Mouse (Mus musculus): ENCODE measurements around the gene Ltbp4.

Gene Ltbp4

DNA sequence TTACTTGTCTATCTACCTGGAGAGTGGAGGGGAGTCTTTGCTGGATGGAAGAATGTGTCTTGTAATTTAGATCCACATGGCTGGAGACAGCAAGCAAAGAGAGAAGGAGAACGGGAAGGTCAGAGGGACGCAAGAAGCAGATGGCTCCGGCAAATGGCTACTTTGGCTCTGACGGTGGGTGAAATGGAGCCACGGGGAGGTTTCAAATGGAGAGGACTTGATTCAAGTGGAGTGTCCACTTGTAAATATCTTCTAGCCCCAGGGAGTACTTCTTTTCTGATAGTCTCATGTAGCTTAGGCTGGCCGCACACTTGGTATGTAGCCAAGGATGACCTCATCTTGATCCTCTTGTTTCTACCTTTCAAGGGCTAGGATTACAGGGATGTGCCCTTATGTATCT, 38.7 kb downstream of the Ltbp4 start:
- no peak for DNase-seq (ENCODE audit: low spot score in 2 of 2)

DNA sequence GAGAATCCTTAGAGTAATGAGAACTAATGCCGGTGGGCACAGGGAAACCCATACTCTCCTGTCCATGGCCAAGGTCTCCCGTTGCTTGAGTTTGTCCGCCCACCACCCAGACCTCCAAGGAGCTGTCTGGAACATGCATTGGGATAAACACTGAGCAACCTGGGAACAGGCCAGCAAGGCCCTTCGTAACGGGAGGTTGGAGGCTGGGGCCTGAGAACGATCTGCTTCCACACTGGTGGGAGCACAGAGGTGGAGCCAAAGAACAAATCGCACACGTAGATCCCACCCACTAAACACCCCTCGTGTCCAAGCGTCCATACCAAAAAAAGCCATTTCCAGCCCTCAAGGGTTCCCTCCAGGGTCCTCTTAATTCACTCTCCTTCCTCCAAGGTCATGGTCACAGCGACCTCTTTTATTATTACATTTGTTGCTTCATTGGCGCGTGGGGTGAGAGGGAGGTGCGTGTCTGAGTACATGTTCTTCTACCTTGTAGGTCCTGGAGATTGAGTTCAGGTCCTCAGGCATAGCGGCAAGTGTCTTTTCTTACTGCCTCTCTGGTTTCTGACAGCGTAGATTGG, 39.4 kb downstream of the Ltbp4 start:
- DNase-seq (ENCODE audit: low spot score in 2 of 2) = no peak

- no peak for DNase-seq (ENCODE audit: low spot score in 2 of 2)
Observed at GRCm38 (mm10) chr7:27296518-27296917, 41.0 kb downstream of the Ltbp4 start.

DNA sequence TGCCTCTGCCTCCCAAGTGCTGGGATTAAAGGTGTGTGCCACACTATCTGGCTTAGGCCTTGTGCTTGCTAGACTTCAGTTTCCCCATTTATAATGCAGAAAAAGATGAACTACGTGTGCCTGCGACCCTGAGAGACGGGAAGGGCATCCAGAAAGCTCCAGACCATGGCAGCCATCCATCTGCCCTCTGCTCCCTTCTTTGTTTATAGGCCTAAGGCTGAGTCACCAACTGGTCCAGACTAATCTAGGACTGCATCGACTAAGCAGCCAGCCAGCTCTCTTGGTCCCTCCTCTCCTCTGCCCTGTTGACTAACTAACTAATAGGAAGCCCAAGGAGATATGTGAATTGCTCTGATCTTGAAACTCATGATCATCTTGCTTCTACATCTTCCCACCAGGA, 41.5 kb downstream of the Ltbp4 start:
- DNase-seq (ENCODE audit: low spot score in 2 of 2) = no peak

GRCm38 (mm10) chr7:27291795-27292466, 45.6 kb downstream of the Ltbp4 start:
- DNase-seq (ENCODE audit: low spot score in 2 of 2) = peak; percentile 43 to 52

DNA sequence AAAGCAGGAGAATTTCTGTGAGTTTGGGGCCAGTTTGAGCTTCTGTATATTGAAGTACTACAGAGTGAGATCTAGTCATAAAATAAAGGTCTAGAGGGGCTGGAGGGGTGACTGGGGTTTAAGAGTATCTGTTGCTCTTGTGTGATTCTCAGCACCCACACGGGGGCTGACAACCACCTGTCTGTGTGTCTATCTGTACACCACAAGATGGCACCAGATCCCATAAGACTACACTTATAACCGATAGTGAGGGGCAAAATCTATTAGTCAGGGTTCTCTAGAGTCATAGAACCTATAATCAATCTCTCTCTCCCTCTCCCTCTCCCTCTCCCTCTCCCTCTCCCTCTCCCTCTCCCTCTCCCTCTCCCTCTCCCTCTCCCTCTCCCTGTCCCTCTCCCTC, 46.9 kb downstream of the Ltbp4 start:
- DNase-seq (ENCODE audit: low spot score in 2 of 2) = no peak

GRCm38 (mm10) chr7:27288732-27289131, 48.8 kb downstream of the Ltbp4 start:
- DNase-seq (ENCODE audit: low spot score in 2 of 2) = no peak

DNA sequence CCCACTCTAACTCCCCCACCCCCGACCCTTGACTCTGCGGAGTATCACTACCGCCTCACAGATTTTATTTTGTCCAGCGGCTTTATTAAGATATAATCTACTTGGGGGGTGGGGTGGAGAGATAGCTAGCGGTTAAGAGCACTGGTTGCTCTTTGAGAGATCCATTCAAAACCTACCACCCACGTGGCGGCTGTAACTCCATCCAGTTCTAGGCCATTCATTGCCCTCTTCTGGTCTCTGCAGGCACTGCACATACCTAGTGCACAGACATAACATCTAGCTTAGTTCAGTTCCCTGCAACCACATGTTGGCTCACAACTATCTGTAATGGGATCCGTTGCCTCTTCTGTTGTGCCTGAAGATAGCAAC, 51.8 kb downstream of the Ltbp4 start:
- peak in 1 of 2 experiments; percentile 69 for DNase-seq (ENCODE audit: low spot score in 2 of 2)

DNA sequence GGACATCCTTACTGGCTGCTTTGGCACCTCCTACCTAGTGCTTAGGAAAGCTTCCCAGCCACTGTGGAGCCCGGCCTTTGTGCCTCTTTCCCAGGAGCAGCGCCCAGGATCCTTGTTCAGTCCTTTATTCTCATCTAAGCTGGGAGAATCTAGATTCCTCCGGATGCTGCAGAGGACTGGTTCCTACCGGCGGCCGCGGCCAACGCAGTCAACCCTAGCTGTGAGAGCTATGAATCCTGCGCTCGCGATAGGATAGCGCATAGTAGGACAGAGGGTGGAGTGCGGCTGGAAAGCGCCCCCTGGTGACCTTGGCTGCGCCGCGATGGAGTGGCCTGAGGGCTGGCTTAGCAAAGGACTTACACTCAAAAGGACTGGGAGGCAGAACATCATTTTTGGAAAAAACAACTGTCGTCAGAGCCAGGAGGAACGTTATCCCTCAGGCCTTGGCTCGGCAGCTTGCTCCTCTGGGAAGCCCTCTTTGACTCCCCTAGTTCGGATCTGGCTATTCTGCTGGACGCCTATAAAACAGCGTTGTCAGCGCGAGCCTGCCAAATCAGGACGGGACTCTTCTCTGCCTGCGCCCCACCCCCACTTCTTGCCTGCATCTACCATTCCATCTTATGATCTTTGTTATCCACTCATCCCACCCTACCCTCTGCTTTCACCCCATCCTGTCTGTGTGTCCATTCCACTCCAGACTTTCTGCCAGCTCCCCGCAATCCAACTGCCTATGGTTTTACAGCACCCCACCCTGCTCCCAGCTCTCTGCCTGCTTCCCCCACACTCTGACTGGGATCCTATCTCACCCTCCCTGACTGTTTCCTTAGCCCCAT, 52.4 kb downstream of the Ltbp4 start:
- DNase-seq (ENCODE audit: low spot score in 2 of 2) = no peak

DNA sequence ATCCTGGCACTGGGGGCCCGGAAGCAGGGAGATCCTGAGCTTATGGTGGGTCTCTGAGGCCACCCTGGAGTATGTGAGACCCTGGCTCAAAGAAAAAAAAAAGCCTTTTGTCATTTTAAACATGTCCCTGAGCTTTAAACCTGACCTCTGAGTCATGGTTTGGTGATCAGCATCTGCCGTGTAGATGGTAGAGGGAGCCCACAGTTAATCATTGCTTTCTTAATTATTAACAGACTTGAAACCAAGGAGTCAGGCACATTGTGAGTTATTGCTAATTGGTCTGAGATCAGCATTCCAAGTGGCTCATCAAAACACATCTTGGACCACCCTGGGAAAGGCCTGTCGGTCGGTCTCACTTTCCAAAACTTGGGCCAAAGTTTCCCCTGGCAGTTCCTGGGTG, 55.3 kb downstream of the Ltbp4 start:
- no peak for DNase-seq (ENCODE audit: low spot score in 2 of 2)

- DNase-seq (ENCODE audit: low spot score in 2 of 2) = no peak
Observed at GRCm38 (mm10) chr7:27281717-27282116, 55.8 kb downstream of the Ltbp4 start.

GRCm38 (mm10) chr7:27277191-27277590, 60.3 kb downstream of the Ltbp4 start:
- DNase-seq (ENCODE audit: low spot score in 2 of 2) = no peak

GRCm38 (mm10) chr7:27276021-27276420, 61.5 kb downstream of the Ltbp4 start:
- no peak for DNase-seq (ENCODE audit: low spot score in 2 of 2)

- no peak for DNase-seq (ENCODE audit: low spot score in 2 of 2)
Observed at GRCm38 (mm10) chr7:27274916-27275315, 62.6 kb downstream of the Ltbp4 start.

DNA sequence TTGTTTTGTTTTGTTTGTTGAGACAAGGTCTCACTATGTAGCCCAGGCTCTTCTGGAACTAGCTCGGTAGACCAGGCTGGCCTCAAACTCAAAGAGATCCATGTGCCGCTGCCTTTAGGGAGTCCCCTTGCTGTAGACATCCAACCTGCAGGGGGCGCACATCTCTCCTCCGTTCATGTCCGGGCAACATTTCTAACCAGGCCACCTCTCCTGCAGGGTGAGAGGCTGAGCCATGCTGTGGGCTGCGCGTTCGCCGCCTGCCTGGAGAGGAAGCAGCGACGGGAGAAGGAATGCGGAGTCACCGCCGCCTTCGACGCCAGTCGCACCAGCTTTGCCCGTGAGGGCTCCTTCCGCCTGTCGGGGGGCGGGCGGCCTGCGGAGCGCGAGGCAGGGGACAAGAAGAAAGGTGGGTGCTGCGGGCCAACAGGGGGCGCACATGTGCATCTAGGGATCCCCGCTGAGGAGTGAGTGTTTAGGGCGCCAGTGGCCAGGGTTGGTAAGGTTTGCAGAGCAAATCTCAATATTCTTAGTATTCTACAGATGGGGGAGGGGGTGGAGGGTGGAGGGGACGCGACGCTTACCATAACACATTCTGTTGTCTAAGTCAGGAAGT, 63.6 kb downstream of the Ltbp4 start:
- DNase-seq (ENCODE audit: low spot score in 2 of 2) = no peak

GRCm38 (mm10) chr7:27271423-27271822, 66.1 kb downstream of the Ltbp4 start:
- no peak for DNase-seq (ENCODE audit: low spot score in 2 of 2)

DNA sequence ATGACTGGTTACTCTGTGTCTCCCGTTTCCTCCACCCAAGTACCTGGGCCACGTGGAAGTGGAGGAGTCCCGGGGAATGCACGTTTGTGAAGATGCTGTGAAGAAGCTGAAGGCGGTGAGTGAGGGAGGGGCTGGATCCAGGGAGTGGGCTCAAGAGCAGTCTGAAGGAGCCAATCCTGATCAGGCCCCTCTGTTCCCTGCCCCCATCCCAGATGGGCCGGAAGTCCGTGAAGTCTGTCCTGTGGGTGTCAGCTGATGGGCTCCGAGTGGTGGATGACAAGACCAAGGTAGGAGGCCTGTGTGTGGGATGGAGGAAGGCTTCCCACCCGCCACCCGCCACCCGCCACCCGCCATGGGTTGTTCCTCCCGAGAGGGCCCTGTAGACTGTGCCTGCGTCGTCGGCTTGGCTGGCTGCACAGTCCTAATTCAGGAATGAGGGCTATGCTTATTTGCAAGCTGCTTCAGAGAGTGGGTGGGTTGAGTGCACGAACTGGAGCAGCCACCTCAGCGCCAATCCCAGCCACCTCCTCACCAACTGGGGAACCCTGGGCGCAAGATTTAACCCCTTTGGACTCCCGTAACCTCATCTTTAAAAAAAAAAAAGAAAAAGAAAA, 70.9 kb downstream of the Ltbp4 start:
- peak; percentile 89 to 91 for DNase-seq (ENCODE audit: low spot score in 2 of 2)

DNA sequence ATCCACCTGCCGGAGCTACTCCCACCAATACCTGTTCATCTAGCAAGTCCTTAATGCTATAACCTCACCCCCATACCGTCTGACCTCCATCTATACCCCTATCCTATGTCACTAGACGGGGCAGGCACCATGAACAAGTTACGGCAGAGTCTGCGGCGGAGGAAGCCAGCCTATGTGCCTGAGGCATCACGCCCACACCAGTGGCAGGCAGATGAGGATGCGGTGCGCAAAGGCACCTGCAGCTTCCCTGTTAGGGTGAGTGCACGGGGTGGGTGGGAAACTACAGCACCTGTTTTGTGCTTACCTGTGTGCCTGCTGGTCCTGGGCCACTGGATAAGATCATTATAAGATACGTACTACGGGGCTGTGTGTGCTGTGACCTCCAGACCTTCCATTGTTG, 72.7 kb downstream of the Ltbp4 start:
- DNase-seq (ENCODE audit: low spot score in 2 of 2) = peak in 1 of 2 experiments; percentile 34

GRCm38 (mm10) chr7:27261888-27262287, 75.6 kb downstream of the Ltbp4 start:
- peak in 1 of 2 experiments; percentile 48 for DNase-seq (ENCODE audit: low spot score in 2 of 2)

DNA sequence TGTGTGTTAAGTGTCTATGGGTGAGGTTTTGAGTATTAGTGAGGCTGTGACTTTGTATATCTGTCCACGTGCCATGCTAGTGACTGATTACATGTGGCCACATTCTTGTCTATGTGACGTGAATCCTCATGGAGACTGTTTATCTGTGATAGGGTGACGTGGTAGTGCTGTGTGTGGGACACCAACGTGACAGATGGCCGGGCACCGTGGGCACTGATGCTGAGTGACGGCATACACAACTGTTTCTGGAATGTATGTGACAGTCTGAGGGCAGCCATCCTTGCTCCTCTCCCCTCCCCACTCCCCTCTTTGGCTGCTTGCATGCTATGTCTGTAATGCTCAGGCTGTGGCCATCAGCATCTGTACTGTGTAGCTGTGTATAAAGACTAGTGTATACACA, 76.6 kb downstream of the Ltbp4 start:
- peak; percentile 56 to 74 for DNase-seq (ENCODE audit: low spot score in 2 of 2)

DNA sequence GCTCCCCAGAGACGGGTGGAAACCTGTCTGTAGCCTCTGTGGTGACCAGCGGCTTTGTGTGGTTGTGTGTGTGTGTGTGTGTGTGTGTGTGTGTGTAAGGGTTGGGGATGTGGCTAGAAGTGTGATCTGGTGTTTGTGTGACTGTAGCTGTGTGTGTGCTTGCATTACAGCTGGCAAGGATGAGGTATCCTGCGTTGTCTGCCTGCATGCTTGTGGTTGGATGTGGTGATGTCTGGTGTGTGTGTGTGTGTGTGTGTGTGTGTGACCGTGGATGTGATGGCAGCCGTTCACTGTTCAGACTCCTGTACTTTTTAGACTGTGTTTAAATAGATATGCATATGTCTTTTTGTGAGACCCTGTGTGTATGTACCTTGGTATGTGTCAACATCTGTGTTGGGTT, 77.7 kb downstream of the Ltbp4 start:
- peak; percentile 34 to 55 for DNase-seq (ENCODE audit: low spot score in 2 of 2)

DNA sequence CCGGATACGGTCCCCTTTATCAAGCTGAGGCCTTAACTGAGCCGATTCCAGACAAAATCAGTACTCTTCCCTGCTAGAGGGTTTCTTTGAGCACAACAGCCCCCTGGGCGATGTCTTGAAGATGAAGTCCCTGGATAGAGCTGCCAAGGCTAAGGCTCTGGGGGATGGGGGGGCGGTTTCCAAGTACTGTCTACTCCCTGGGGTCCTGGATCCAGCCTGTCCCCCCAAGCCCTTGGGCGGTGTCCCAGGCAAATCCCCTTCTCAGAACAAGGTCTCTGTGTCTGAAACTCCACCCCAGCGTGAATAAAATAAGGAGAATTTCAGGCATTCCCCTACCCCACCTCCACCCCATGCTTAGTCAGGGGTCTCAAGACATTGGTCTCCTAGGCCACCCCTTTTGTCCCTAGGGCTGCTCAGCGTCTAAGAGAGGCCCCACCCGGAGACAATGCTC, 78.2 kb downstream of the Ltbp4 start:
- no peak for DNase-seq (ENCODE audit: low spot score in 2 of 2)

All from right cerebral cortex, adult 2 months (tissue).